Mouse (Mus musculus): Measurements from ENCODE around the gene Skint10.

Gene Skint10

GRCm38 (mm10) chr4:112774766-112775165 lies at the start of gene Skint10:
TSS of gene Skint10 (minus strand) at chr4:112774866.
- no peak for DNase-seq

GRCm38 (mm10) chr4:112790646-112791045 lies 16.0 kb upstream of the Skint10 start:
- no peak for DNase-seq
